Mouse (Mus musculus): ENCODE results near the gene Slc11a2. TPM values are rescaled to one million over a fixed set of nuclear protein-coding genes. Genes with fewer than 3 reads are reported as not detected.
"Not testable (repeated sequence)": the region's sequence is repeated elsewhere in the genome, so short reads cannot be mapped to it uniquely, and the experiment has no call there.

Slc11a2 gene
- polyA plus RNA-seq, 1 experiment from 2014 or later = 28.1 TPM

GRCm38 (mm10) chr15:100352711-100353250, 72.1 kb downstream of the Slc11a2 start, which contains the start of the genes Methig1 and Mettl7a2:
Gene Methig1, plus strand, starts transcription at chr15:100353149.
Gene Mettl7a2, plus strand, starts transcription at chr15:100353200.
- Histone ChIP-seq H3K27ac (no peak within 1 kb of the TSS), H3K9me3 (replicated peaks; ENCODE audit: low read length) (no peaks in the 10 kb centered on the region), H3K9ac (ENCODE audit: low read depth, low read length) (no peak within 1 kb of the TSS), H3K4me2 (ENCODE audit: low read length) (no peak within 1 kb of the TSS), H3K27me3 (ENCODE audit: insufficient read depth, low read length) (no peaks in the 10 kb centered on the region), H3K36me3 (ENCODE audit: insufficient read depth, low read length) (no peaks in the 10 kb centered on the region), H3K4me3 (replicated peaks; ENCODE audit: low read depth, low read length) (no peak within 1 kb of the TSS), H3K4me1 (replicated peaks; ENCODE audit: insufficient read depth, low read length) (no peaks in the 10 kb centered on the region)
- WGBS = 83% methylated on average over 10 of the region's 10 CpGs
- ATAC-seq (replicated peaks; ENCODE audit: low FRiP score, low read depth) (no peak), DNase-seq (ENCODE audit: low spot score) (no peak)
- no peak for TF ChIP-seq CTCF (IDR thresholded peaks at IDR 0.05; ENCODE audit: low read depth)

DNA sequence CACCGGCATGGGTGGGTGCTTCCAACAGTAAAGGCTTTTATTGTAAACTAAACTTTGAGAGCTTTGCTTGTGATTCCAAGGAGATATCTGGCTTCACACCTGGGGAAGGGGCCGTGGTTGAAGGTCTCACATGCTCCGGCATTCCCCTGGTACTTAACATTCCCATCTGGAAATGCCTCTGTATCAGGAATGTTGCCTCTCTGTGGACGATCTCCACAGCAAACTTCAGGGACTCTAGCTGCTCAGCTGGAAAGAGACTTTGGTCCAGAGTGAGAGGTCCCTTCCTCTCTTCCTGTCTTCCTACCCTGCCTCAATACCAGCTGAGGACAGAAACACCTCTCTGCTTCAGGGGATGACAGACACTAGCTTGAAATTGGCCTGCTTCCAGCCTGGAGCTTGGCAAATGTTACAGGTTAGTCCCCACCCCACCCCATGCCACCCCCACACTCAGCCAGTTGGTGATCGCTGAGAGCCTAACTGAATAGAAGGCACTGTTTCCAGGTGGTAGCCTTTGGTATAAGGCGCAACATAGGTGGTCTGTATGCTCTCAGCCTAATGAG, 73.3 kb downstream of the Slc11a2 start:
- H3K27me3 ChIP-seq (ENCODE audit: insufficient read depth, low read length) = no peaks in the 10 kb centered on the region
- WGBS = 60% methylated on average over 6 of the region's 6 CpGs
- H3K9me3 ChIP-seq (replicated peaks; ENCODE audit: low read length) = no peaks in the 10 kb centered on the region
- H3K36me3 ChIP-seq (ENCODE audit: insufficient read depth, low read length) = no peaks in the 10 kb centered on the region
- DNase-seq (ENCODE audit: low spot score) (peak; percentile 16), ATAC-seq (replicated peaks; ENCODE audit: low FRiP score, low read depth) (no peak)
- no peak overlapping the region for H3K4me2 ChIP-seq (ENCODE audit: low read length)
- no peak overlapping the region for H3K4me3 ChIP-seq (replicated peaks; ENCODE audit: low read depth, low read length)
- no peak for TF ChIP-seq CTCF (IDR thresholded peaks at IDR 0.05; ENCODE audit: low read depth)
- H3K4me1 ChIP-seq (replicated peaks; ENCODE audit: insufficient read depth, low read length) = no peaks in the 10 kb centered on the region
- H3K27ac ChIP-seq = no peak overlapping the region
- no peak overlapping the region for H3K9ac ChIP-seq (ENCODE audit: low read depth, low read length)

- Histone ChIP-seq H3K36me3 (ENCODE audit: insufficient read depth, low read length) (no peaks in the 10 kb centered on the region), H3K4me1 (replicated peaks; ENCODE audit: insufficient read depth, low read length) (no peaks in the 10 kb centered on the region), H3K27ac (peak overlapping the region; percentile 60; the same call in 1 of the 2 replicates), H3K27me3 (ENCODE audit: insufficient read depth, low read length) (no peaks in the 10 kb centered on the region), H3K9me3 (replicated peaks; ENCODE audit: low read length) (no peaks in the 10 kb centered on the region), H3K9ac (ENCODE audit: low read depth, low read length) (no peak overlapping the region), H3K4me3 (replicated peaks; ENCODE audit: low read depth, low read length) (no peak overlapping the region), H3K4me2 (ENCODE audit: low read length) (no peak overlapping the region)
- 10% methylated on average over 2 of the region's 2 CpGs for WGBS
- TF ChIP-seq CTCF (IDR thresholded peaks at IDR 0.05; ENCODE audit: low read depth) = no peak
- peak; percentile 89 for ATAC-seq (replicated peaks; ENCODE audit: low FRiP score, low read depth)
- DNase-seq (ENCODE audit: low spot score) = peak; percentile 36
Observed at GRCm38 (mm10) chr15:100349496-100349895, 75.4 kb downstream of the Slc11a2 start.

DNA sequence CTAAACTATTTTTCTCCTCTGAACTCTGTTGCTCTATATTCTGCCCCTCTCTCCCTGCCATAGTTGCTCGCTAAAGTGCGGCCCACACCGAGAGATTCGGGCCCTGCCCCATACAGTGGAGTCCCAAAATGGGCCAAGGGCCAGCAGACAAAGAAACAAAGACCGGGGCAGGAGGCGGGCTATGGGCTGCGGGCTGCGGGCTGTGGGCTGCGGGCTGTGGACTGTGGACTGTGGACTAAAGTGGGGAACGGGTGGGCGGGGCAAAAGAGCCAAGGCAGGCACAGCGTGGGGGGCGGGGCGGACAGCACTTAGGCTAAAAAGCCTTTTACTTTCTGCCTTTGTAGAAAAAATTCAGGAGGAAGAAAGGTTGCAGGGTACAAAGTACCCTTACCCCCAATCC, 78.1 kb downstream of the Slc11a2 start:
- Histone ChIP-seq H3K27ac (peak overlapping the region; percentile 50; the same call in 1 of the 2 replicates), H3K36me3 (ENCODE audit: insufficient read depth, low read length) (no peaks in the 10 kb centered on the region), H3K4me3 (replicated peaks; ENCODE audit: low read depth, low read length) (no peak overlapping the region), H3K9ac (ENCODE audit: low read depth, low read length) (no peak overlapping the region), H3K9me3 (replicated peaks; ENCODE audit: low read length) (no peaks in the 10 kb centered on the region), H3K27me3 (ENCODE audit: insufficient read depth, low read length) (no peaks in the 10 kb centered on the region), H3K4me2 (ENCODE audit: low read length) (no peak overlapping the region), H3K4me1 (replicated peaks; ENCODE audit: insufficient read depth, low read length) (no peaks in the 10 kb centered on the region)
- WGBS = 79% methylated on average over 14 of the region's 14 CpGs
- no peak for TF ChIP-seq CTCF (IDR thresholded peaks at IDR 0.05; ENCODE audit: low read depth)
- DNase-seq (ENCODE audit: low spot score) = no peak
- ATAC-seq (replicated peaks; ENCODE audit: low FRiP score, low read depth) = peak; percentile 71

DNA sequence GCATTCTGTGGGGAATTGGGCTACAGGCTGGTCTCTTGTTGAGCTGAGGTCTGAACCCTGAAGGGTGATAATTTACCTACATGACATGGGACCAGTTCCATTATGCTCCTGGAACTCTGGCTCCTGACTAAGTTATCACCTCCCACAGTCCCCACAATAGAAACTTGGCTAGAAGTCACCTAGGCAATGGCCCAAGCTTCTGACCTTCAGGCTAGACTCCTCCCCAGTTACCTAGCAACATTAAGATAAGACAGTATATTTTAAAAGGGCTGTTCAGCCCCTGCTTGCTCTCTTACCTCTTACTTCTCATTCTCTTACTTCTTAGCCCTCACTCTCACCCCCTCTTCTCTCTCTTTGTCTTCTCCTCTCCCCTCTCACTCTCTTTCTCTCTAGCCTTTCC, 79.4 kb downstream of the Slc11a2 start:
- ATAC-seq (replicated peaks; ENCODE audit: low FRiP score, low read depth) = no peak
- H3K9ac ChIP-seq (ENCODE audit: low read depth, low read length) = no peak overlapping the region
- no peaks in the 10 kb centered on the region for H3K4me1 ChIP-seq (replicated peaks; ENCODE audit: insufficient read depth, low read length)

GRCm38 (mm10) chr15:100341314-100341980, 83.4 kb downstream of the Slc11a2 start:
- not testable (repeated sequence) for H3K4me1 ChIP-seq (replicated peaks; ENCODE audit: insufficient read depth, low read length); H3K9ac ChIP-seq (ENCODE audit: low read depth, low read length); H3K4me3 ChIP-seq (replicated peaks; ENCODE audit: low read depth, low read length); H3K27me3 ChIP-seq (ENCODE audit: insufficient read depth, low read length); H3K27ac ChIP-seq; H3K9me3 ChIP-seq (replicated peaks; ENCODE audit: low read length); H3K4me2 ChIP-seq (ENCODE audit: low read length); H3K36me3 ChIP-seq (ENCODE audit: insufficient read depth, low read length); ATAC-seq (replicated peaks; ENCODE audit: low FRiP score, low read depth)
- 44% methylated on average over 4 of the region's 5 CpGs for WGBS
- peak; percentile 31 for DNase-seq (ENCODE audit: low spot score)

More for the DNA sequence above, 79.4 kb downstream of the Slc11a2 start:
- Histone ChIP-seq H3K9me3 (replicated peaks; ENCODE audit: low read length) (no peaks in the 10 kb centered on the region), H3K27me3 (ENCODE audit: insufficient read depth, low read length) (no peaks in the 10 kb centered on the region), H3K27ac (no peak overlapping the region), H3K4me3 (replicated peaks; ENCODE audit: low read depth, low read length) (no peak overlapping the region), H3K4me2 (ENCODE audit: low read length) (no peak overlapping the region), H3K36me3 (ENCODE audit: insufficient read depth, low read length) (no peaks in the 10 kb centered on the region)
- DNase-seq (ENCODE audit: low spot score) = no peak
- no peak for TF ChIP-seq CTCF (IDR thresholded peaks at IDR 0.05; ENCODE audit: low read depth)

Other genes starting within 250 kb of the Slc11a2 start
- gene Atf1, start 197.3 kb downstream of the Slc11a2 start, polyA plus RNA-seq (2015; fragmentation: Nextera tagmentation; extraction: Ambion mirVana) = 30.2 and 33.9 TPM in 2 replicates
- gene Tmprss12, start 144.2 kb downstream of the Slc11a2 start, polyA plus RNA-seq (2015; fragmentation: Nextera tagmentation; extraction: Ambion mirVana) = not detected in 2 replicates
- 14.3 and 15.0 TPM in 2 replicates for gene Mettl7a1, start 120.9 kb downstream of the Slc11a2 start, polyA plus RNA-seq (2015; fragmentation: Nextera tagmentation; extraction: Ambion mirVana)
- gene Mettl7a3, start 90.1 kb downstream of the Slc11a2 start, polyA plus RNA-seq (2015; fragmentation: Nextera tagmentation; extraction: Ambion mirVana) = 0.23 and 0.41 TPM in 2 replicates
- 1.9 and 2.0 TPM in 2 replicates for gene Methig1, start 71.9 kb downstream of the Slc11a2 start, polyA plus RNA-seq (2015; fragmentation: Nextera tagmentation; extraction: Ambion mirVana)
- 1.8 and 2.8 TPM in 2 replicates for gene Mettl7a2, start 71.9 kb downstream of the Slc11a2 start, polyA plus RNA-seq (2015; fragmentation: Nextera tagmentation; extraction: Ambion mirVana)
- gene Higd1c, start 60.5 kb downstream of the Slc11a2 start, polyA plus RNA-seq (2015; fragmentation: Nextera tagmentation; extraction: Ambion mirVana) = 0.69 TPM in 1 of 2 replicates, not detected in the other
- gene Gm5475, start 2.9 kb downstream of the Slc11a2 start, polyA plus RNA-seq (2015; fragmentation: Nextera tagmentation; extraction: Ambion mirVana) = 1.3 and 1.5 TPM in 2 replicates
- 21.3 and 22.4 TPM in 2 replicates for gene Letmd1, start 44.0 kb upstream of the Slc11a2 start, polyA plus RNA-seq (2015; fragmentation: Nextera tagmentation; extraction: Ambion mirVana)
- gene Csrnp2, start 70.4 kb upstream of the Slc11a2 start, polyA plus RNA-seq (2015; fragmentation: Nextera tagmentation; extraction: Ambion mirVana) = 10.4 and 10.9 TPM in 2 replicates
- 28.6 and 29.1 TPM in 2 replicates for gene Tfcp2, start 126.9 kb upstream of the Slc11a2 start, polyA plus RNA-seq (2015; fragmentation: Nextera tagmentation; extraction: Ambion mirVana)
- 9.5 and 9.7 TPM in 2 replicates for gene Pou6f1, start 174.9 kb upstream of the Slc11a2 start, polyA plus RNA-seq (2015; fragmentation: Nextera tagmentation; extraction: Ambion mirVana)
- 327 and 349 TPM in 2 replicates for gene Dazap2, start 190.3 kb upstream of the Slc11a2 start, polyA plus RNA-seq (2015; fragmentation: Nextera tagmentation; extraction: Ambion mirVana)
- gene Smagp, start 211.9 kb upstream of the Slc11a2 start, polyA plus RNA-seq (2015; fragmentation: Nextera tagmentation; extraction: Ambion mirVana) = 83.7 and 92.0 TPM in 2 replicates
- 0.93 and 0.97 TPM in 2 replicates for gene Bin2, start 244.5 kb upstream of the Slc11a2 start, polyA plus RNA-seq (2015; fragmentation: Nextera tagmentation; extraction: Ambion mirVana)

Measured in kidney, postnatal 0 days (tissue).